Mouse (Mus musculus): Measurements from ENCODE around the gene Abhd16b.
A peak's percentile ranks its signal among the peaks of the same experiment; 100 is the strongest.

Abhd16b gene

DNA sequence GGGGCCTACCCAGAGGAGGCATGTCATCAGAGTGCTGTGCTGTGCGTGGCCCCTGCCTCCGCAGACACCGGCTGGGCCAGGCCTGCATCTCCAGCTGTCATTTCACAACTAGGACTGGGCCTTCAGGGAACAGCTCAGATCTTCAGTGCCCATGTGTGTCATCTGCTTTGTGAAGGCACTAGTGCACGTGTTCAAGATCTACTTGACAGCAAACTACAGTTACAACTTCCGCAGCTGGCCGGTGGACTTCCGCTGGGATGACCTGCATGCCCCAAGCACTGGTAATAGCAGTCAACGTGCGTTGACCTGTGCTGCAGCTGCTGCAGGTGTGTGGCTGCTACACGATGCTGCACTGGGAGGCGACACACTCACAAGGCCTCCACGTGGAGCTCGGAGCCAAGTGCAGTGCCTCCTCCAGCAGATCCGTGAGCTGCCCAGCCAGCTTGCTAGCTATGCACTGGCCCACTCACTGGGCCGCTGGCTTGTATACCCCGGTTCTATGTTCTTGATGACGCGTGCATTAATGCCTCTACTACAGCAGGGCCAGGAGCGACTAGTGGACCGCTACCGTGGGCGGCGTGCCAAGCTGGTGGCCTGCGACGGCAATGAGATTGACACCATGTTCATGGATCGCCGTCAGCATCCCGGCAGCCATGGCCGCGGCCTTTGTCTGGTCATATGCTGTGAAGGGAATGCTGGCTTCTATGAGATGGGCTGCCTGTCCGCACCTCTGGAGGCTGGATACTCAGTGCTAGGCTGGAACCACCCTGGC is at the start of gene Abhd16b:
Abhd16b (plus strand) TSS at position 51 of the 772 bp plus-strand sequence.
- no peak for DNase-seq (ENCODE audit: low read depth in 1 of 2, low spot score in 2 of 2)

DNA sequence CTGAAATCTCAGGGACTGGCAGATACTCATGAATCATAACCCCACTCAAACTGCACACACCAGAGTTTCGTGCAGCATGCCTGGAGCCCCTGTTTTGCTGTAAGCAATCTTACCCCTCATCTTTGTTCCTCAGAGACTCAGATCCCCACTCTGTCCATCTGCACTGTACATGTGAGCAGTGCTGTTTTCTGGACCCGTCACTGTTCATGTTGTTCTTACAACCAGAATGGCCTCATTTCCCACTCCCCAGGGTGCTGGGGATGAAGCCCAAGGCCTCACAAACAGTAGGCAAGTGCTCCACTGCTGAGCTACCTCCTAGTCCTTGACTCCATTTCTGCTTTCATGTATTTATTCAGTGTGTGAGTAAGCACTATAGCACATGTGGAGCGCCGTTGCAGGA is 40.8 kb upstream of the Abhd16b start:
- no peak for DNase-seq (ENCODE audit: low read depth in 1 of 2, low spot score in 2 of 2)

DNA sequence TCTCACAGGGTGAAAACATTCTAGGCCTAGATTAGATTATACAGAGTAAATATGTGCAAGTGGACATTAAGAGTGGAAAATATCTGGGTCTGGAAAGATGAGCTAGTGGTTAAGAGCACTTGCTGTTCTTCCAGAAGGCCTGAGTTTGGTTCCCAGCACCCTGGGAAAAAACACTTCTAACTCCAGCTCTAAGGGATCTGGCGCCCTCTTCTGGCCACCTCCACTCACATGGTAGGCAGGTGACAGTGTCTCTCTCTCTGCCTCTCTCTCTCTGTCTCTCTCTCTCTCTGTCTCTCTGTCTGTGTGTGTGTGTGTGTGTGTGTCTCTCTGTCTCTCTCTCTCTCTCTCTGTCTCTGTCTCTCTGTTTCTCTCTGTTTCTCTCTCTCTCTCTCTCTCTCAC is 39.7 kb upstream of the Abhd16b start:
- DNase-seq (ENCODE audit: low read depth in 1 of 2, low spot score in 2 of 2), result no peak

DNA sequence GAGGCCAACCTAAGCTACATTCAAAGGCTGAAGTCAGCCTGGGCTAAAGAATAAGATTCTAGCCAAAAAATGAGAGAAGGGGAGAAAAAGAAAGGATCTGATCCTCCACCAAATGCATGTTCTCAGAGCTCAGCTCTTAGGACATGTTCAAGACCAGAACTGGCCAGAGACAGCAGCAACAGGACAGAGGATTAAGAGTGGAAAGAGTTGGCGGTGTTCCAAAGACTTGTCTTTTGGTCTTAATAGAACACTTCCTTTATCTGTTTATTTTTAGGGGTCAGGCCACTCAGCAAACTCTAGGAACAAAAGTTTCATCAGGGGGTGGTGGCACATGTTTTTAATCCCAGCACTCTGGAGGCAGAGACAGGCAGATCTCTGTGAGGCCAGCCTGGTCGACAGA is 37.1 kb upstream of the Abhd16b start:
- no peak for DNase-seq (ENCODE audit: low read depth in 1 of 2, low spot score in 2 of 2)

DNA sequence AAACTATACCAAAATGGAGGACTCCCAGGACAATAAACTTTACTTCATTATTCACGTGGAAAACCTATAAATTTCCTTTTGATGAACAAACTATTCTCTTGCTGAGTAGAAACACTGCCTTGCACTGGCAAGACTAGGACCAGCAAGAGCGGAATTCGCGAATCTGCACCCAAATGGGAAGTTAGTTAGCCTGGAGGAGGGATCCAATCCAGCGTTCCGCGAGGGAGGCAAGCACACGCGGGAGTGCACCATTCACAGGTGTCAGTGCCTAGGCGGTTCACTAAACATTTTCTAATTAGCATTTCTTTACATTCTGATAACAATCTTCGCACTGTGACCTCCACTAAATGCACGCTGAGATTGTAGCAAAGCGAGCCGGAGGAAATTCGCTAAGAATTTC is 35.2 kb upstream of the Abhd16b start:
- DNase-seq (ENCODE audit: low read depth in 1 of 2, low spot score in 2 of 2), result no peak

DNA sequence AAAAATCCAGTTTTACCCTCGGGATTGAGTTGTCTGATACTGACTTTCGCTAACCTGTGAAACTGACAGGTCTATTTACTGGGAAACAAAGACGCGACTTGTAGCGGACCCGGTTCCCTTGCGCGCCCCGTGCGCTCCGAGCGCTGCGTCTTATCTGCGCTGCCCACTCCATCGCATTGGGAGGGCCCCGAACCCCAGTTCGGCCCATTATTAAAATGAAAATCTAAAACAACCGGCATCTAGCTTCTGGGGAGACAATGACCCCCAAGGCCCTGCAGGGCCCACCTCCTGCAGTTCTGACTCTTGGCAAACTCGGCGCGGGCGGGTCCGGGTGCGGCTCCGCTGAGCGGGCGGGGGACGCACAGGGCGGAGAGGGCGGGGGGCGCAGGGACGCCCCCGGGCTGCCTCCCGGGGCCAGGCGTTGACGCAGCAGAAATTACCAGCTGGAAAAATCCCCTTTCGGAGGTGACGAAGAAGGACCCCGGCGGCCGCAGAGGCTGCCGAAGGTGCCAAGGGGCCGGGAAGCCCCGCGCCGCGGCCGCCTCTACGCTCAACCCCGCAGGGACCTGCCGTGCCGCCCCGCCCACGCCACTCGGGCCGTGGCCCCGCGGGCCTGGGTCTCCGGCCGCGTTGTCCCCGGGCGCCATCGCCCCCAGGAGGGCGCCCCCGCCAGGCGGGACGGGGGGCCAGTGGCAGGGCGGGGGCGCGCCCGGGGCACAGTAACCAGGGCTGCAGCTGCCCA is 34.4 kb upstream of the Abhd16b start:
- no peak for DNase-seq (ENCODE audit: low read depth in 1 of 2, low spot score in 2 of 2)

DNA sequence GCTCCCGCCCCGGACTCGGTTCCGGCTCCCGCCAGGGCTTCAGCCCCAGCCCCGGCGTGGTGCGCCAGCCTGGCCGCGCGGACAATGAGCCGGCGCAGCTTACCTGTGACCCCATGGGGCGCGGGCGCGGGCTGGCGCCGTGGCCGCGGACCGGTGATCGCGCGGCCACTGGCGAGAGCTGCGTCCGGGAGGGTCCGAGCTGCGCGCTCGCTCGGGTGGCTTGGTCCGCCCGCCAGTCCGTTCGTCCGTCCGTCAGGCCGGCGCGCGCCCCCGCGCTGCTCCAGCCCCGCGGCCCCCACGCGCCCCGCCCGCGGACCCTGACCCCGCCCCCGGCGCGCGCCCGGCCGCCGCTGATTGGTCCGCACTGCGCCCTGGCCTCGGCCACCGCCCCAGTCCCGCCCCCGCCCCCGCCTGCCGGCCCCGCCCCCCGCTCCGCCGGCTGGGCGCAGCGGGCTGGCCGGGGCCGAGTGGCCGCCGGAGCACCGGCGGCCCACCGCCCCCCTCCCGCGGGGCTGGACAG is 33.8 kb upstream of the Abhd16b start, which contains the start of gene Zbtb46:
Zbtb46 (minus strand) TSS at position 274 of the 520 bp plus-strand sequence.
- no peak for DNase-seq (ENCODE audit: low read depth in 1 of 2, low spot score in 2 of 2)

DNA sequence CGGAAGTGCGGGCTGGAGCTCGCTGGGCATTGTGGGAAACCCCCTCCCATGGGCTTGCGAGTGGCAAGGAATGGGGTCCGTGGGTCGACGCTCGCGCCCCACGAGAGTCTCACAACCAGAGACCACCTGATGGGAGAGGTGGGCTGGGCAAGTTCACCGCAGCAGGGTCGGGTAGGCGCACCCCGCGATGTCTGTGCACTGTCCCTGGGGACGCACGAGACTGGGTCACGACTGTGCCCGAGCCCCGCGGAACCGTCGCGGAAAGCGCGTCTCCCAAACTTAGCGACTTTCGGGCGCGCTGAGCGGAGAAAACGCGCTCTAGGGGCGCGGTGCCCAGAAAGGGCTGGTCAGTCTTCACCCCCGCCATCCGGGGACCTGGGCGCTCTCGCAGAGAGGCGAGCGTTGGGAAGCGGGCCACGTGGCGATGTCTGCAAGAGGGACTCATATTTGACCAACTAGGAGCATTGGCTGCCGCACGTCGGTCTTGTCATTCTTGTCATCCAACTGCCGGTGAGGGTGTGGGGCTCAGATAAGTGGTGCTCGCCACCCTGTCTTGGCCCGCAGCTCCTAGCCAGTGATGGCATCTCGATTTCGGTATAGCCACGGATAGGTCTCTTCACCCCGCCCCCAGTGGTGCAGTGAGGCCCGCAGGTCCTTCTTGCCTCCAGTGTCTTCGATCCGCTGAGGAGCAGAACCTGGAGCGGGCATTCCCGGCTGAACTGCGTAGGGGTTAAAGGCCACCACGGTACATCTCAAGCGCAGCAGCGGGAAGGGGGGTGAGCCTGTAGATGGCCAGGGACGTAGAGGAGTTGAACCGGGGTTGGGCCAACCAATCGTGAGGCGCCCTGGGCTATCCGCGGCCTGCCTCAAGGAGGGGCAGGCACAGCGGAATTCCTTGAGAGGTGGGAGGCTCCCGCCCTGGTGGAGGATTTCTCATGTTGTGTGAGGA is 33.1 kb upstream of the Abhd16b start:
- DNase-seq (ENCODE audit: low read depth in 1 of 2, low spot score in 2 of 2), result no peak

DNA sequence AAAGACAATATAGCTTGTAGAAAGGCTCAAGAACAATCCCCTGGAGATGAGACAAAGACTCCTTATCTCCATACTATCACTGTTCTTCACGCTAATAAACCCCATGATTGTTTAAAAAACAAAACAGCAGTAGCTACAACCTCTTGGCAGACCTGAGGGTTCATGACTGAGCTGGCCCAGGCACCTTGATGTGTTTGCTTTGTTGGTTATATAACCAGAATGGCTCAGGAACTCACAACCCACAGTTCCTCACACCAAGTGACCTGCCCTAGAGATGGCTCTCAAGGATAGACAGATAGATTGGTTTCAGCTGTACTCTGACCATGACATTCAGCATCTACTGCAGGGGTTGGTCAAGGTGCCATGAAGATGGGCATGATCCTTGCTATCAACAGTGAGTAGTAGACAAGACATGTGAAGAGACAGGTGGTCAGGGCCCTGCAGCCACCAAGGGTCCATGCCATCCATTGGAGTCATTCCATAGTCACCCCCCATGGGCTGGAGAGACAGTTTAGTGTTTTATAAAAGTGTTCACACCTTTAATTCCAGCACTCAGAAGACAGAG is 31.4 kb upstream of the Abhd16b start:
- DNase-seq (ENCODE audit: low read depth in 1 of 2, low spot score in 2 of 2), result no peak

DNA sequence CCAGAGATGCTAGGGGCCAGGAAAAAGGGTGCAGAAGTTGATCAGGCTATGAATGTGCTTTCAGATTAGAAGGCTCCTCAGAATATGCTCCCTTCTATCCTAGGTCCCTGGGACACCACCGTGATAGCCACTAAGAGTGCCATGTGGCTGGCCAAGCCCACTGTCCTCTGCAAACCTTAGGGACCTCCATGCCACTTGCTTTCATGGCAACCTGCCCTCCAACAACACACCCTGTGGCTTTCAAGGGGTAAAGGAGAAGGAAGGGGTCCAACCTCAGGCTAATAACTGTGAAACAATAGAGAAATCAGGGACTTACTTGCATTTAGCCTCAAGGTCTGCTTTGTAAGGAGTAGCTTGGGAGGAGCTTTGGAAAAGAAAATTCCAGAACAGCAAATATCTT is 30.4 kb upstream of the Abhd16b start:
- no peak for DNase-seq (ENCODE audit: low read depth in 1 of 2, low spot score in 2 of 2)

DNA sequence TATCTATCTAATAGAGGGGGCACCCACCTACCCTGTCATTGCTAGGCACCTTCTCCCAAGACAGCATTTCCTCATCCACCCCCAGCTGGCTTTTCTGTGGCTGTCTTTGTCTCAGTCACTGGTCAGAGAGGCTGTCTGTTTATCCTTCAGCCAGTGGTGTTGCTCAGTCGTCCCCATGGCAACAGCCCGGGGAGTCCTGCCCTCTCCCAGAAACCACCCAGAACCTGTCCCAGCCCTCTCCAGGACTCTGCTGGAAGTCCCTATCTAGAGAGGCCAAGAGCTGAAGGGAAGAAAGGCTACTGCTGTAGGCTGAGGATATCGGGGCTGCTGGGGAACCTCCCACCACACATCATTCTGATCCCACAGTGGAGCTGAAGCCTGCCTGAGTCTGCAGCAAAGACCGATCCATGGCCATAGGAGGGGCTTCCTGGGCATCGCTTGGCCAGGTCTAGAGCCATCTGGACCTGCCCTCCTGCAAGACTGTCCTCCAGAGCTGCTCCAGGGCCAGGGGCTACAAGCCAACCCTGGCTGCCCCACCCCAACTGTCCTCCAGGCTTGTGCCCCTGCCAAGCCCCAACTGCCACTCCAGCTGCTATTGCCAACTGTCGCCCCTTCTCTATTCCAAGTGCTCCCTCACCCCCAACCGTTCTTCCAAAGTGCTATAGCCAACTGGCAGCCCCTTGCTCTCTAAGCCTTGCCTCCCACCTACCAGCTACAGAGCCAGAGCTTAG is 29.8 kb upstream of the Abhd16b start:
- DNase-seq (ENCODE audit: low read depth in 1 of 2, low spot score in 2 of 2), result no peak

DNA sequence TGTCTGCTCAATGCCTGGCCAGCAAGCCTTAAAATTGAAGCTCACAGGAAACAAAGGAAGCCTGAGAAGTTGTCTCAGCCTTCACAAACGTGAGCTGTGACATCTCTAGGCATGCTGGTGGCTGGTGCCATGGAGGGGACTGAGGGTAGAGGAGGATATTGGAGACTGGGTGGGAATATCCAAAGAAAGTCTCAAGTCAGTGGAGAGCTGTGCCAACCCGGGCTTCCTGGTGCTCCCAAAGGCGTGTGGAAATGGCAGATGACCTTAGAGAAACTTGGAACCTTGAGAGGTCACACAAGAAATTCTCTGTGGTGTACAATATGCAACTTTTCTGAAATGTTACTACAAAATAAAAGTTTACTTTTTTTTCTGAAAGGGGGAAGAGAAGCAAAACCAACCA is 27.6 kb upstream of the Abhd16b start:
- DNase-seq (ENCODE audit: low read depth in 1 of 2, low spot score in 2 of 2), result no peak

DNA sequence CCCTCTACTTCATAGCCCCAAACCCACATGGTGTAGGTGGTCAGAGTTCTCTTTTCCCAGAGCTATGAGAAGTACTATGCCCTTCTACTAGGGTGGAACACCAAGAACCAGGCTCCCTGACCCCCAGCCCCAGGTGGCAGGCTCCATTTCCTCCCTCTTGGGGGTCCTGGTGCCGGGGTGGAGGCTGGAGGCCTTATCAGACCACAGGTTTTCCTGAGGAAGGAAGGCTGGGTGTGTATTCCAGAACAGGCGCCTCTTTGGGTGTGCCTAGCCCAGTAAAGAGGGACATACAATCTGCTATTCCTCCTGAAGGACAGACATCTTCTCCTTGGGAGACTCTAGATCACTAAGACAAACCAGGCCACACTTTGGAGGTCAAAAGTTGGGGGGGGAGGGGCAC is 22.7 kb upstream of the Abhd16b start:
- DNase-seq (ENCODE audit: low read depth in 1 of 2, low spot score in 2 of 2), result no peak

DNA sequence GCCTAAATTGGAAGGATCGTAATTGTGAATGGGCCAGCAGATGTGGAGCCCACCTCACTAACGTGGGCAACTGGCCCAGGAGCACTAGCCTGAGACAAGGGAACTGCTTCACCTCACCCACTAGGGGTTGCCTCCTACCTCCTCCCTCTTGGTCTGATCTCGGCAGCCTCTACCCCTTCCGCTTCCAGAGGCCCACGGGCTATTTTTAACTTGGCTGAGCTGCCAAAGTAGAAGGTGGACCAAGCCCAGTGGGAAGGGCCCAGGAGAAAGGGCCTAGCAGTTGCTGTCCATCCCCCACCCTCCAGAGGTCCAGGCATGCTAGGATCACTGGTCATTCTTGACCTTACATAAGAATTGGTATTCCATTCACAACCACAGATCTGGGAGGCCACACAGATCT is 21.8 kb upstream of the Abhd16b start:
- DNase-seq (ENCODE audit: low read depth in 1 of 2, low spot score in 2 of 2), result no peak

DNA sequence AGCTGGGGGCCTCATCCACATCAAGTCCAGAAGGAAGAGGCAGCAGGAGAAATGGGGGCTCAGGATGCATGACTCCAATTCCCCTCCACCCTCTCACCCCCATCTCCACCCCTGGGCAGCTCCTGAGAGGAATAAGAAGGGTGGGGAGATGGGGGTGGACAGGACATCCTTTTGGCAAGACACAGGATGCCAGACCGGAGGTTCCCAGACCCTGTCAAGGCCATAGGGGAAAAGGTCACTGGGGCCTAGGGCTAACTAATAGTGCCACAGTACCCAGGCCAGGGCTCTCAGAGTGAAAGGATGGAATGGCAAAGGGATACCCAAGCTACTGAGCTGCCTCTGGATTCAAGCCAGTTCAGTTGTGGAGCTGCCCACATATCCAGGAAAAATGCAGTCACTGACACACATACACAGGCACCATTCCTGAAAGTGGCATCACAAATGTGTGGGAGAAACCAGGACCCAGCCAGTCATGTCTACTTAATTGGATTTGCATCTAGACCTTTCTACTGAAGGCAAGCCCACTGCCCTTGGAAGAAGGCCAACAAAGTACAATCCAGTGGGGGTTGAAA is 20.7 kb upstream of the Abhd16b start:
- DNase-seq (ENCODE audit: low read depth in 1 of 2, low spot score in 2 of 2), result no peak

DNA sequence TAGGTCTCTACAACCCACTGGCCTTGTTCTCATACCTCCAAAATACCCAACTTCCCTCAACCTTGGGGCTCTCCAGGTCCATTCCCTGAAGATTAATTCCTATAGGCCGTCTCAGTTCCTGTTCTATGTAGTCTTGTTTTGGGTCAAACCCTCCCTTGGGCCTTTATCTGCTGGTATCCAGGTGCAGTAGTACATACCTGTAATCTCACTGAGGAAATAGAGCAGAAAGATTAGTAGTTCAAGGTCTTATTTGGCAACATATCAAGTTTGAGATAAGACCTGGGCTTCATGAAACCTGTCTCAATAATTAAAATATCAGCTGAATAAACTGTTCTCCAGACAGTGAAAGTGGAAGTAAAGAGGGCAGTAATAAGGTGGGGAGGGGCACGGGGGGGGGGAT is 9.9 kb upstream of the Abhd16b start:
- DNase-seq (ENCODE audit: low read depth in 1 of 2, low spot score in 2 of 2), result no peak

DNA sequence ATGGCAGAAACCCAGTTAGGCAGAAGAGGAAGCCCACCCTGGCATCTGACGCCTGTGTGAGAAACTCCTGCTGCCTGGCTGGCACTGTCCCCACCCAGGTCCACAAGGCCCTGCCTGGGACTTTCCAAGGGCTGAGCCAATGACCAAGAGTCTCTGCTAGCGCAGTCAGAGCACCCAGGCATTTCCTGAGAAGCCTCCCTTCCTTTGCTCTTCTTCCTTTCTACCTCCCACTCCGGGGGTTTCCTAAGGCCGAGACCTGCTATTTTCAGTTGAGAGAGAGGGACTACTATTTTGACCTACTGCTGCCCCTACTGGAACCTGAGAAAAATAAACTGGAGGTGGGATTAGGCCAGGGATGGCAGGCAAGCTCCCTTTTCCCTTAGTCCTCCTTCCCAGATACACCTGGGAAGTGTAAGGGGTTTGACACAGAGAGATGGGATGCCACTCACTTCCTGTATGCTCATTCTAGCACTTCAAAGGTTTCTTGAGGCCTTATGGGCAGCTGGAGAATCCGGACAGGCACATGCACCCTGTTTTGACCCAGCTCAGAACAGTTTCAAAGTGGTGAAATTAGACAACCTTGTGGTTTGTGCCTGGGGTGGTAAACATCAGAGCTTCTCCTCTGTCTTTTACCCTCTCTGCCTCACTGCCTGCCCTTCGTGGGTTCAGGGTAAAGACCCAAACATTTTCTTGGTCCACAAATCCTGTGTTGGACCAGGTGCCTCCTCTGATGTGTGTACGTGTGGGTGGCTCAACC is 9.3 kb upstream of the Abhd16b start:
- peak in 1 of 2 experiments; percentile 65 for DNase-seq (ENCODE audit: low read depth in 1 of 2, low spot score in 2 of 2)

DNA sequence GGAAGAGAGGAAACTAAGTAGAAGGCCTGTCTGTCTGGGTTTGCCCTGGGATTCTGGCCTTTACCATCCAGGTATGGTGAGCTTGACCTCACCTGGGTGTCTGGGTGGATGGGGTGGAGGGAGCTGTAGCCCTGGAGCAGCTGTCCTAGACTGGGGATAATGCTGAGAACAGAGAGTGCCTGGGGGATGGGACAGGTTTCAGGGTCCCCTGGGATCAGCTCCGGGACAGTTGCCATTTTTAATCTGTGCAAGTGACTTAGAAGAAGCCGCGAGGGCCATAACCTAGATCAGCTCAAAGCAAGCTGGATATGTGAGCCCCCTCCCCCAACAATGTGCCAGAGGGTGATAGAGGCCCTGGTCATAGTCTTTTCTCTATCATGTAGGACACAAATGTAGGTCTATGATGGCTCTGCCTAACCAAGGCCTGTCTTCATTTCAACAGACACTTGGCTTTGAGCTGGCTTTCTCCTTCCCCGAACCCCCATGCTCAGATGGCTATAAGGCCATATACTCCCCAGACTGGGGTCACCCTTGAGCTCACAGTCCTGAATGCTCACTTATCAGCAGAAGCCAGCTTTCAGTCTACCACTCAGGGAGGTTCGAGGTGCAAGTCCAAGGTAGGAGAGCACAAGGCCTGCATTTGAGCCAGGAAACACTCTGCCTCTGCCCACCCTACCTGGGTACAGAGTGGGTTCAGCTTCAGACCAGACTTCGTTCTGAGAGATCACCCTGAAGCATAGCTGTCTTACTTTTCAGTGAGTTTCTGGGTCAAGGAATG is 8.4 kb upstream of the Abhd16b start:
- no peak for DNase-seq (ENCODE audit: low read depth in 1 of 2, low spot score in 2 of 2)
